Mouse (Mus musculus): Measurements from ENCODE around the gene Rfx7.
"Not testable (repeated sequence)": the region's sequence is repeated elsewhere in the genome, so short reads cannot be mapped to it uniquely, and the experiment has no call there.

Gene Rfx7

DNA sequence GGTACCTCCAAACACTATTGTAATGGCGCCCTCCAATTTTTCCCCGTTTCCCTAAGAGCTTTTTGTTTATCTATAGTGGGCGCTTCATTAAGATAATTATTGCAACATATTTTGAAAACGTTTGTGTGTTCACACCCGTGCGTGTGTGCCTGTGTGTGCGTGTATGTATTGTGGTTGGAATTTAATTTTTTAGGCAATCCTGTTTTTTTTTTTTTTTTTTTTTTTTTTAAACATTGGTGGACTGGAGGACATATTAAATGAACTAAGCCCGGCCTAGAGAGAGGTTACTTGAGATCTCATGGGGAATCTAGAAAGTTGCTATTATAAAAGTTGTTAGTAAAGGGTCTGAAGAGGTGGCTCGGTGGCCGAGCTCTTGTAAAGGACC is 131.5 kb downstream of the Rfx7 start:
- no peak for DNase-seq (ENCODE audit: low spot score)

DNA sequence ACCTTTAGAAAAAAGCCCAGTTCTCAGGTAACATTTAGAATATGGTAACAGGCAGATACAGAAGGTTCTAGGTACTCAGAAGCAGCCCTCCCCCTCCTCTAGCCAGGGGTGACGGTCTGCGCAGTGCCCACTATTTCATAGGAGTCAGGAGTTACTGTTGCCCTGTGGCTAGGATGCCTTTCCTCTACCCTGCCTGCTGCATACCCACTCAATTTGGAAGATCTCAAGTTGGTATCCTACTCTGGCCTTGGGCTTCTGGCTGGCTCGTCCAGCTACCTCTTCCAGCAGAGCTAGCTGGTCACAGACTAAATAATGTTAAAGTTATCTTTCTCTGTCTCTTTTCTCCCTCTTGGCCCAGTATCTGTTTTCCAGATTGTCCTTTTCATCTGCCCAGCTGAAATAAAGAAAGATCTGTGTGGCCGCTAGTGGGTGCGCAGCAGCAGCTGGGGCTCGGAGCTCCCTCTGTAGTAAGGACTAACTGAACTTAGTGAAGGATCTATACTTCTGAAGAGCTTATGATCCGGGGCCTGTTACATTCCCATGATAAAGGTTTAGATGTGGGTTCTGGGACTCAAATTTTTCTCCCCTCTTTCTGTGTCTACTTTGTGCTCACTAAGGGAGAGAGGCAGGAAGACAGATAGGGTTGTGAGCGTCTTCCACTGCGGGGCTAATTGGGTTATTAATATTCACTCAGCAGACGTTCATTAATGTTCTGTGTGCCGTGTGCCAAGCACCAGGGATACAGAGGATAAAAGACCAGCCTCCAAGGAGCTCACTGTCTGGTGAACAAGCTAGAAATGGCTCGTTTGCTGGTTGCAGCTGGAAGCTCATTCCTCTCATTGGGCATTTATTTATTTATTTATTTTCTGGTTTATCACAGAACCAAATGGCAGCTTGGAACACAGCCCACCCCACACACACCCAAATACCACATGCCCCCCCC is 132.6 kb downstream of the Rfx7 start:
- DNase-seq (ENCODE audit: low spot score) = no peak

DNA sequence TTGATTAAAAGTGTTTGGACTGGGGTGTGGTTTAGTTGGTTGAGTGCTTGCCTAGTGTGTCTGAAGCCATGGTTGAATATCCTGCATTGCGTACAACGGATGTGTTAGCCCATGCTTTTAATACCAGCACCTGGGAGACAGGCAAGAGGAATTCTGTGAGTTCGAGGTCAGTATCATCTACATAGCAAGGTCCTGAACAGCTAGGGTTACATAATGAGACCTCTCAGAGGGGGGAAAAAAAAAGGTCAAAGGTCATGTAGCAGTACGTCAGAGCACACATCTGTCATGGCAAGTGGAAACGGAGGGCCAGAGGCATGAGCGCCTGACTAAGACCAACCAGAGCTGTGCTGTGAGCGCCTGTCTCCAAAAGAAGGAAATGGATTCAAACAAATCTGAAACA is 133.5 kb downstream of the Rfx7 start:
- DNase-seq (ENCODE audit: low spot score) = no peak

DNA sequence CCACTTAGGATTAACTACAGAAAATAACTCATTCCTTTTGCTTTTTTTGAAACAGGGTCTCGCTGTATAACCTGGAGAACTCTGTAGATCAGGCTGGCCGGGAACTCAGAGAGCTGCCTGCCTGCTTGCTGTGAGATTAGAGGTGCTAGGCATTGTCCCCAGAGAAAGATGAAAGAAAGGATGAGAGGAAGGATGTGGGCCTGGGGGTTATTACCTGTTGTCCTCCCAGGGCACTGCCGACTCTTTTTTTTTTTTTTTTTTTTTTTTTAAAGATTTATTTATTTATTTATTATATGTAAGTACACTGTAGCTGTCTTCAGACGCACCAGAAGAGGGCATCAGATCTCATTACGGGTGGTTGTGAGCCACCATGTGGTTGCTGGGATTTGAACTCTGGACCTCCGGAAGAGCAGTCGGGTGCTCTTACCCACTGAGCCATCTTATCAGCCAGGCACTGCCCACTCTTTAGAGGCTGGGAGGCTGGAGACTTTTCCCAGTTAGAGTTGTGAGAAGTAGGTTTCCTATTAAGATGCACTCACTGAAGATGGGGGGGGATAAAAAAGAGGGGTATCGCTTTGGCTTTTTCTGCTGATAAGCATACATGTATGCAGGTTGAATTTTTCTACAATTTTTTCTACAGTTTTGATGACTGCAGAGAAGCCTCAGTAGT is 134.4 kb downstream of the Rfx7 start:
- DNase-seq (ENCODE audit: low spot score) = not testable (repeated sequence)

DNA sequence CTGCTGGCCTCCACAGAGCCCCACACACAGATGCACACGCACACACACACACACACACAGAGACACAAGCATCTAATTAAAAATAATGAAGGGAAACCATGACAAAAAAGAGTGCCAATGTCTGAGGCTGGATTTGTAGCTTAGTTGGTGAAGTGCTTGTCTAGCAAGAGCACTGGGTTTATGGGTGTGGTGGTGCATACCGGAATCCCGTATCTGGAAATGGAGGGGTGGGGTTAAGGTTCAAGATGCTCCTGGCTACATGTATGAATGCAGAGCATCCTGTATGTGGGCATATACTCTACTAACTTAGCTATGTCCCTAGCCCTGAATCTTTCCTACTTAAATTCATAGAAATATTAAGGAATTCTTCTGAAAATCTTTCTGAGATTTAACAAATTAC is 135.1 kb downstream of the Rfx7 start:
- no peak for DNase-seq (ENCODE audit: low spot score)

DNA sequence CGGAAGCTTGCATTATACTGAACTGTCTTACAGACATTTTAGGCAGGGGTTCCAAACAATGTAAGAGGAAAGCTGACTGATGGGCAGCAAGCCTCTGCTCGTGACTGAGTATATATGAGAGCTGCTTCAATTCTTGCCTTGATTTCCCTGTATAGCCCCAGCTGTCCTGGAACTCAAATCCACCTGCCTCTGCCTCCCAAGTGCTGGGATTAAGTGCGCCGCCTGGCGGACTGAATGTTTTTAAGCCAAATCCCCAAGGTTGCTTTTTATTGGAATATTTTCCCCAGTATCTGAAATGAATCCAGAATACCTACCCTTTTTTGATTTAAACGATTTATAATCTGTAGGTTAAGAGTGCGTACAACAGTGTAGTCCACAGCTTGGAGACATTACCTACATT is 137.3 kb downstream of the Rfx7 start:
- no peak for DNase-seq (ENCODE audit: low spot score)

DNA sequence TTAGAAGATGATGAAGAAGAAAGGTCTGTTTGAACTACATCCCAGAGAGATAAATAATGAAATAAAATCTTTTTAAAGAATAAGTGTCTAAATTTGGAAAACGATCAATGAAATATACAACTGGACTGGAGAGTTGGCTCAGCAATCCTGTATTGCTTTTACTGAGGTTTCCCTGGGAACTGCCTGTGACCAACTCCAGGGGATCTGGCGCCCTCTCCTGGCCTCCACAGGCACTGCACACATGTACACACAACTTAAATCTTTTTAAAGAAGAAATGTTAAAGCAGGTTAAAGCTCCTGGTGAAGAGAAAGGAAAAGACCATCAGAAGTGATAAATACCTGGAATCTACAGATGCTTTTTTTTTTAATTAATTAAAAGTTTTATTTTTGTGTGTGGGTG is 140.3 kb downstream of the Rfx7 start:
- peak; percentile 82 for DNase-seq (ENCODE audit: low spot score)
